Mouse (Mus musculus) intestine, postnatal 0 days (tissue): Measurements from ENCODE around the gene Spint1. TPM values are rescaled to one million over a fixed set of nuclear protein-coding genes. Genes with fewer than 3 reads are reported as not detected.
A peak's percentile ranks its signal among the peaks of the same experiment; 100 is the strongest.

Experiments
- ATAC-seq: fragments of 200-750 bp; cut with Nextera tagmentation; 2 replicates; pipeline ENCODE4 v1.8.0; 2017; ENCODE audit warnings: mild to moderate bottlenecking, moderate TSS enrichment, moderate library complexity
- H3K27ac ChIP-seq: fragments of 300-500 bp; sonication (generic); 2 replicates; pipeline ENCODE4 v1.5.1; 2014; ENCODE audit warnings: mild to moderate bottlenecking, low read depth, low read length, moderate library complexity
- H3K27me3 ChIP-seq: fragments of 300-500 bp; sonication (generic); replicated peaks from 2 replicates; pipeline ENCODE4 v1.6.1; 2014; ENCODE audit warnings: low read length, mixed read lengths; ENCODE audit not compliant: control insufficient read depth, insufficient read depth
- H3K36me3 ChIP-seq: fragments of 300-500 bp; sonication (generic); 2 replicates; pipeline ENCODE4 v1.6.1; 2014; ENCODE audit warnings: mild to moderate bottlenecking, moderate library complexity; ENCODE audit not compliant: control insufficient read depth, insufficient read depth
- H3K4me1 ChIP-seq: fragments of 300-500 bp; sonication (generic); replicated peaks from 2 replicates; pipeline ENCODE4 v1.6.1; 2014; ENCODE audit warnings: antibody characterized with exemption, low read length, mixed read lengths; ENCODE audit not compliant: control insufficient read depth, insufficient read depth
- H3K4me2 ChIP-seq: fragments of 300-500 bp; sonication (generic); replicated peaks from 2 replicates; pipeline ENCODE4 v1.6.1; 2014; ENCODE audit warnings: low read depth, mild to moderate bottlenecking, moderate library complexity
- H3K4me3 ChIP-seq: fragments of 300-500 bp; sonication (generic); 2 replicates; pipeline ENCODE4 v1.5.1; 2014; ENCODE audit warnings: low read depth, low read length
- H3K9ac ChIP-seq: fragments of 300-500 bp; sonication (generic); 2 replicates; pipeline ENCODE4 v1.6.1; 2014; ENCODE audit warnings: mild to moderate bottlenecking, low read depth, low read length
- H3K9me3 ChIP-seq: fragments of 300-500 bp; sonication (generic); 2 replicates; pipeline ENCODE4 v1.6.1; 2016; ENCODE audit warnings: mixed run types; ENCODE audit not compliant: control insufficient read depth
- CTCF ChIP-seq: sonication (generic); IDR thresholded peaks from 2 replicates; pipeline ENCODE4 v1.5.1; 2016; ENCODE audit warnings: low read depth, mild to moderate bottlenecking, control low read depth, antibody characterized with exemption, moderate library complexity
- WGBS: fragments of 180-500 bp; shearing (Covaris S2); extraction: QIAGEN DNeasy Blood & Tissue Kit; methylation state at CpG from one replicate; pipeline ENCODE4 v1.1.7; 2014; 5-methylcytosine and 5-hydroxymethylcytosine counted together
- polyA plus RNA-seq: library from polyadenylated mRNA; unstranded; fragments of >200 nt; fragmentation: Nextera tagmentation; extraction: Ambion mirVana; gene quantifications from 2 replicates; pipeline ENCODE4 v1.2.1, GENCODE M21; 2015

The Spint1 gene
- polyA plus RNA-seq, 1 experiment from 2014 or later = 148 TPM

GRCm38 (mm10) chr2:119270286-119270642 lies 33.1 kb downstream of the Spint1 start:
- Histone ChIP-seq H3K9ac (no peak overlapping the region), H3K27ac (no peak overlapping the region), H3K4me2 (peak overlapping the region; percentile 100), H3K36me3 (no peaks in the 10 kb centered on the region), H3K4me3 (peak overlapping the region; percentile 59), H3K9me3 (no peaks in the 10 kb centered on the region), H3K27me3 (0 out of 2 replicates have a peak, but pooled peaks cover 4% of the 10 kb centered on the region), H3K4me1 (0 out of 2 replicates have a peak, but pooled peaks cover 10% of the 10 kb centered on the region)
- no peak for TF ChIP-seq CTCF
- no peak for ATAC-seq
- whole genome bisulfite sequencing = 48% methylated on average over 9 of the region's 9 CpGs

GRCm38 (mm10) chr2:119270643-119271331 lies 33.6 kb downstream of the Spint1 start, which contains the start of gene Rhov:
Rhov (minus strand) TSS chr2:119271272.
- H3K4me2 ChIP-seq = peak within 1 kb of the TSS; percentile 100
- 0 out of 2 replicates have a peak, but pooled peaks cover 4% of the 10 kb centered on the region for H3K27me3 ChIP-seq
- 1% methylated on average over 49 of the region's 49 CpGs for WGBS
- H3K4me1 ChIP-seq = 0 out of 2 replicates have a peak, but pooled peaks cover 10% of the 10 kb centered on the region
- no peak within 1 kb of the TSS for H3K27ac ChIP-seq
- peak; percentile 77 for ATAC-seq
- H3K36me3 ChIP-seq = no peaks in the 10 kb centered on the region
- peak within 1 kb of the TSS; percentile 59 for H3K4me3 ChIP-seq
- peak within 1 kb of the TSS; percentile 40; the same call in 1 of the 2 replicates for H3K9ac ChIP-seq
- H3K9me3 ChIP-seq = no peaks in the 10 kb centered on the region
- peak; percentile 51 for TF ChIP-seq CTCF

GRCm38 (mm10) chr2:119274126-119274525 lies 37.0 kb downstream of the Spint1 start:
- Histone ChIP-seq H3K9ac (no peak overlapping the region), H3K36me3 (no peaks in the 10 kb centered on the region), H3K4me1 (0 out of 2 replicates have a peak, but pooled peaks cover 10% of the 10 kb centered on the region), H3K27me3 (0 out of 2 replicates have a peak, but pooled peaks cover 4% of the 10 kb centered on the region), H3K27ac (no peak overlapping the region), H3K4me3 (no peak overlapping the region), H3K9me3 (no peaks in the 10 kb centered on the region), H3K4me2 (no peak overlapping the region)
- ATAC-seq = peak; percentile 67
- 69% methylated on average over 1 of the region's 1 CpGs for WGBS
- TF ChIP-seq CTCF = no peak

GRCm38 (mm10) chr2:119276926-119277325 lies 39.8 kb downstream of the Spint1 start:
- ATAC-seq = no peak
- Histone ChIP-seq H3K27me3 (no peaks in the 10 kb centered on the region), H3K4me2 (no peak overlapping the region), H3K4me3 (no peak overlapping the region), H3K27ac (no peak overlapping the region), H3K36me3 (no peaks in the 10 kb centered on the region), H3K9me3 (no peaks in the 10 kb centered on the region), H3K4me1 (no peaks in the 10 kb centered on the region), H3K9ac (no peak overlapping the region)
- 83% methylated on average over 7 of the region's 7 CpGs for WGBS
- no peak for TF ChIP-seq CTCF

GRCm38 (mm10) chr2:119277810-119278209 lies 40.6 kb downstream of the Spint1 start:
- Histone ChIP-seq H3K36me3 (no peaks in the 10 kb centered on the region), H3K4me2 (no peak overlapping the region), H3K9ac (no peak overlapping the region), H3K4me3 (no peak overlapping the region), H3K27me3 (no peaks in the 10 kb centered on the region), H3K4me1 (no peaks in the 10 kb centered on the region), H3K27ac (no peak overlapping the region), H3K9me3 (no peaks in the 10 kb centered on the region)
- WGBS = 88% methylated on average over 23 of the region's 23 CpGs
- TF ChIP-seq CTCF = no peak
- ATAC-seq = no peak

GRCm38 (mm10) chr2:119281899-119282565 lies 44.9 kb downstream of the Spint1 start:
- ATAC-seq = no peak

More at GRCm38 (mm10) chr2:119281899-119282565, 44.9 kb downstream of the Spint1 start:
- TF ChIP-seq CTCF = no peak
- Histone ChIP-seq H3K27ac (no peak overlapping the region), H3K4me2 (no peak overlapping the region), H3K4me1 (no peaks in the 10 kb centered on the region), H3K4me3 (no peak overlapping the region), H3K36me3 (no peaks in the 10 kb centered on the region), H3K27me3 (no peaks in the 10 kb centered on the region), H3K9ac (no peak overlapping the region), H3K9me3 (no peaks in the 10 kb centered on the region)
- 65% methylated on average over 7 of the region's 7 CpGs for WGBS
